Mouse (Mus musculus): ENCODE data around the gene Susd1. TPM values are rescaled to one million over a fixed set of nuclear protein-coding genes. Genes with fewer than 3 reads are reported as not detected.

Susd1 gene
- total RNA-seq, 2 experiments from 2014 or later: 9.9 to 10.3 TPM

GRCm38 (mm10) chr4:59450906-59451305 is 12.5 kb upstream of the Susd1 start:
- Histone ChIP-seq H3K27ac (no peak overlapping the region), H3K4me3 (no peak overlapping the region)
- DNase-seq (ENCODE audit: low spot score in 2 of 2): no peak
- TF ChIP-seq CTCF (conservative IDR thresholded peaks at IDR 0.05): no peak

GRCm38 (mm10) chr4:59450234-59450854 is 11.9 kb upstream of the Susd1 start:
- DNase-seq (ENCODE audit: low spot score in 2 of 2): no peak
- Histone ChIP-seq H3K27ac (no peak overlapping the region), H3K4me3 (no peak overlapping the region)
- no peak for TF ChIP-seq CTCF (conservative IDR thresholded peaks at IDR 0.05)

- TF ChIP-seq CTCF (conservative IDR thresholded peaks at IDR 0.05): no peak
These were observed 8.9 kb upstream of the Susd1 start for GRCm38 (mm10) chr4:59447296-59447695.

GRCm38 (mm10) chr4:59445516-59445915 is 7.1 kb upstream of the Susd1 start:
- Histone ChIP-seq H3K4me3 (no peak overlapping the region), H3K27ac (no peak overlapping the region)
- TF ChIP-seq CTCF (conservative IDR thresholded peaks at IDR 0.05): no peak
- DNase-seq (ENCODE audit: low spot score in 2 of 2): no peak

More at GRCm38 (mm10) chr4:59447296-59447695, 8.9 kb upstream of the Susd1 start:
- no peak overlapping the region for H3K27ac ChIP-seq
- H3K4me3 ChIP-seq: no peak overlapping the region
- no peak for DNase-seq (ENCODE audit: low spot score in 2 of 2)

- no peak for TF ChIP-seq CTCF (conservative IDR thresholded peaks at IDR 0.05)
- Histone ChIP-seq H3K27ac (no peak overlapping the region), H3K4me3 (no peak overlapping the region)
- DNase-seq (ENCODE audit: low spot score in 2 of 2): no peak
These were observed 6.6 kb upstream of the Susd1 start for GRCm38 (mm10) chr4:59444994-59445393.

GRCm38 (mm10) chr4:59444085-59444484 is 5.7 kb upstream of the Susd1 start:
- Histone ChIP-seq H3K27ac (no peak overlapping the region), H3K4me3 (no peak overlapping the region)
- no peak for TF ChIP-seq CTCF (conservative IDR thresholded peaks at IDR 0.05)
- DNase-seq (ENCODE audit: low spot score in 2 of 2): no peak

GRCm38 (mm10) chr4:59441265-59441664 is 2.8 kb upstream of the Susd1 start:
- H3K27ac ChIP-seq: no peak overlapping the region
- no peak for DNase-seq (ENCODE audit: low spot score in 2 of 2)
- TF ChIP-seq CTCF (conservative IDR thresholded peaks at IDR 0.05): no peak
- no peak overlapping the region for H3K4me3 ChIP-seq

GRCm38 (mm10) chr4:59439960-59440359 is 1.5 kb upstream of the Susd1 start:
- Histone ChIP-seq H3K4me3 (no peak overlapping the region), H3K27ac (no peak overlapping the region)
- DNase-seq (ENCODE audit: low spot score in 2 of 2): no peak
- no peak for TF ChIP-seq CTCF (conservative IDR thresholded peaks at IDR 0.05)

GRCm38 (mm10) chr4:59439041-59439440 is 608 bp upstream of the Susd1 start:
- H3K4me3 ChIP-seq: no peak overlapping the region
- no peak for DNase-seq (ENCODE audit: low spot score in 2 of 2)
- TF ChIP-seq CTCF (conservative IDR thresholded peaks at IDR 0.05): no peak
- H3K27ac ChIP-seq: no peak overlapping the region

GRCm38 (mm10) chr4:59435951-59436350 is 2.5 kb downstream of the Susd1 start:
- no peak for DNase-seq (ENCODE audit: low spot score in 2 of 2)
- no peak for TF ChIP-seq CTCF (conservative IDR thresholded peaks at IDR 0.05)
- Histone ChIP-seq H3K4me3 (no peak overlapping the region), H3K27ac (no peak overlapping the region)

- no peak for DNase-seq (ENCODE audit: low spot score in 2 of 2)
- H3K4me3 ChIP-seq: no peak overlapping the region
- H3K27ac ChIP-seq: no peak overlapping the region
- no peak for TF ChIP-seq CTCF (conservative IDR thresholded peaks at IDR 0.05)
These were observed 4.4 kb downstream of the Susd1 start for GRCm38 (mm10) chr4:59434039-59434438.

GRCm38 (mm10) chr4:59429128-59429527 is 9.3 kb downstream of the Susd1 start:
- no peak for DNase-seq (ENCODE audit: low spot score in 2 of 2)
- Histone ChIP-seq H3K4me3 (no peak overlapping the region), H3K27ac (no peak overlapping the region)
- no peak for TF ChIP-seq CTCF (conservative IDR thresholded peaks at IDR 0.05)

GRCm38 (mm10) chr4:59426429-59426828 is 12.0 kb downstream of the Susd1 start:
- DNase-seq (ENCODE audit: low spot score in 2 of 2): no peak
- H3K4me3 ChIP-seq: no peak overlapping the region
- no peak overlapping the region for H3K27ac ChIP-seq
- no peak for TF ChIP-seq CTCF (conservative IDR thresholded peaks at IDR 0.05)

GRCm38 (mm10) chr4:59422808-59423207 is 15.6 kb downstream of the Susd1 start:
- TF ChIP-seq CTCF (conservative IDR thresholded peaks at IDR 0.05): no peak
- no peak for DNase-seq (ENCODE audit: low spot score in 2 of 2)
- Histone ChIP-seq H3K4me3 (no peak overlapping the region), H3K27ac (peak overlapping the region; percentile 75)

Measured in layer of hippocampus, adult 2 months (tissue).